Mouse (Mus musculus): Measurements from ENCODE around the gene Dennd1a. TPM values are rescaled to one million over a fixed set of nuclear protein-coding genes. Genes with fewer than 3 reads are reported as not detected.

Dennd1a gene
- total and polyA plus RNA-seq, 2 experiments: 13.0 to 14.5 TPM

DNA sequence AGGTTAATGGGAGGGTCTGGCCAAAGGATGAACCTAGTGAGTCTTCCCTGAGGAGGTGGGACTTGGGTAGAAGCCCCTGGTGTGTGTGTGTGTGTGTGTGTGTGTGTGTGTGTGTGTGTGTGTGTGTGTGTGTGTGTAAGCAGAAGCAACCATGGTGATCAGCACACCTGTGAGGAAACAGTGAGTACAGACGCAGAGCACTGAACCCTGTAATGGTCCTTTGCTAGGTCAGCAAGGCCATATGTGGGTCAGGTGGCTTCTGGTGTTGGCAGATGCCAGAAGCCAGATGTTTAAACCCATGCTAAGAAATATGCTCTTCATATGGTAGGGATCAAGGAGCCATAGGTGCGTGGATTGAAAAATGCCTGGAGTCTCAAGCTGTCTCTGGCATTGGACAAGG, 522.7 kb downstream of the Dennd1a start:
- 96% methylated on average over 2 of the region's 2 CpGs for WGBS
- no peak overlapping the region for H3K27ac ChIP-seq (replicated peaks; ENCODE audit: insufficient read depth, low read depth, low read length)
- no peak for DNase-seq (ENCODE audit: extremely low read depth, low read depth, low spot score)
- no peak overlapping the region for H3K4me3 ChIP-seq (ENCODE audit: insufficient read depth, low read depth, low read length)
- H3K4me1 ChIP-seq (ENCODE audit: control insufficient read depth, insufficient read depth, low read length): no peaks in the 10 kb centered on the region
- no peak for TF ChIP-seq POLR2A (IDR thresholded peaks at IDR 0.05; ENCODE audit: extremely low read depth, insufficient read depth, low read length)
- H3K36me3 ChIP-seq (ENCODE audit: control insufficient read depth, insufficient read depth, low read length): no peaks in the 10 kb centered on the region
- H3K79me2 ChIP-seq (ENCODE audit: control insufficient read depth, insufficient read depth, low read length): no peaks in the 10 kb centered on the region
- H3K9ac ChIP-seq (ENCODE audit: low read depth, low read length): no peak overlapping the region
- no peaks in the 10 kb centered on the region for H3K27me3 ChIP-seq (ENCODE audit: control insufficient read depth, insufficient read depth, low read length)

DNA sequence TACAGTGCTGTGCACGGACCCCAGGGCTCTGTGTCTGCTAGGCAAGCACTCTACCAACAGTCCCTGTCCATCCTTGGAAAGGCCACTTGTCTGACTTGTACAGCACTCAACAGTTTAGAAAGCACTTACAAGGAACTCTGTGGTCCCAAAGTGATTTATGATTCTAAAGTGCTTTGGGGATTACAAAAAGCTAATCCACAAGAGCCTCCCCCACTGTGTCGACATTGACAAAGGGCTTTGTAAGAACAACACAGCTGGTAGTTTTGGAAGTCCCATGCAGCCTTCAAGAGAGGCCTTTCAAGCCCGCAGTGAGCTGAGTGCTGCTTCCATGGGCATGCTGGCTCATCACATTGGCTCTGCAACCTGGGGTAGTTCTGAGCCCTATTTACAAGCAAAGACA, 523.6 kb downstream of the Dennd1a start:
- no peak overlapping the region for H3K27ac ChIP-seq (replicated peaks; ENCODE audit: insufficient read depth, low read depth, low read length)
- no peak for DNase-seq (ENCODE audit: extremely low read depth, low read depth, low spot score)
- 73% methylated on average over 3 of the region's 3 CpGs for WGBS

DNA sequence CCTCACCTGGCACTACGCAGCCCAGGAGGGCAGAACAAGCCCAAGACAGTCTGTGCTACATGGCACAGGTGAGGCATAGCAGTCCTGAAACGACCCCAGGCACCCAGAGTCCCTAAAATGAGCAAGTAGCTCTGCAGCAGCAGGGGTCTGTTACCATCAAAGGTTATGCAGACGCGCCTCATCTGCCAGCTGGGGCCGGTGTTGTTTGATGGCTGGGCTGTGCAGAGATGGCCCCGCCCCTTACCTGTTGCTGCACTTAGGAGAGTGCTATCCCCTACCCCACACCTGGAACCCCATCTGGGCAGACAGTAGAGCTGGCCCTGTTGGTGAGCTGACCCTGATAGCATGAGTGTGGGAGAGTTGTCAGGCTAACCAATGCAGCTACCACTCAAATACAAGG, 526.6 kb downstream of the Dennd1a start:
- H3K79me2 ChIP-seq (ENCODE audit: control insufficient read depth, insufficient read depth, low read length): no peaks in the 10 kb centered on the region
- no peaks in the 10 kb centered on the region for H3K4me1 ChIP-seq (ENCODE audit: control insufficient read depth, insufficient read depth, low read length)
- 80% methylated on average over 6 of the region's 6 CpGs for WGBS
- no peaks in the 10 kb centered on the region for H3K27me3 ChIP-seq (ENCODE audit: control insufficient read depth, insufficient read depth, low read length)
- no peaks in the 10 kb centered on the region for H3K36me3 ChIP-seq (ENCODE audit: control insufficient read depth, insufficient read depth, low read length)
- H3K27ac ChIP-seq (replicated peaks; ENCODE audit: insufficient read depth, low read depth, low read length): no peak overlapping the region
- no peak overlapping the region for H3K4me3 ChIP-seq (ENCODE audit: insufficient read depth, low read depth, low read length)
- DNase-seq (ENCODE audit: extremely low read depth, low read depth, low spot score): no peak
- H3K9ac ChIP-seq (ENCODE audit: low read depth, low read length): no peak overlapping the region
- TF ChIP-seq CTCF (IDR thresholded peaks at IDR 0.05; ENCODE audit: low read depth, low read length): no peak
- no peak for TF ChIP-seq POLR2A (IDR thresholded peaks at IDR 0.05; ENCODE audit: extremely low read depth, insufficient read depth, low read length)

More for the DNA sequence above, 523.6 kb downstream of the Dennd1a start:
- Histone ChIP-seq H3K27me3 (ENCODE audit: control insufficient read depth, insufficient read depth, low read length) (no peaks in the 10 kb centered on the region), H3K4me1 (ENCODE audit: control insufficient read depth, insufficient read depth, low read length) (no peaks in the 10 kb centered on the region), H3K4me3 (ENCODE audit: insufficient read depth, low read depth, low read length) (no peak overlapping the region), H3K79me2 (ENCODE audit: control insufficient read depth, insufficient read depth, low read length) (no peaks in the 10 kb centered on the region), H3K36me3 (ENCODE audit: control insufficient read depth, insufficient read depth, low read length) (no peaks in the 10 kb centered on the region), H3K9ac (ENCODE audit: low read depth, low read length) (no peak overlapping the region)
- TF ChIP-seq POLR2A (IDR thresholded peaks at IDR 0.05; ENCODE audit: extremely low read depth, insufficient read depth, low read length) (no peak), CTCF (IDR thresholded peaks at IDR 0.05; ENCODE audit: low read depth, low read length) (no peak)

DNA sequence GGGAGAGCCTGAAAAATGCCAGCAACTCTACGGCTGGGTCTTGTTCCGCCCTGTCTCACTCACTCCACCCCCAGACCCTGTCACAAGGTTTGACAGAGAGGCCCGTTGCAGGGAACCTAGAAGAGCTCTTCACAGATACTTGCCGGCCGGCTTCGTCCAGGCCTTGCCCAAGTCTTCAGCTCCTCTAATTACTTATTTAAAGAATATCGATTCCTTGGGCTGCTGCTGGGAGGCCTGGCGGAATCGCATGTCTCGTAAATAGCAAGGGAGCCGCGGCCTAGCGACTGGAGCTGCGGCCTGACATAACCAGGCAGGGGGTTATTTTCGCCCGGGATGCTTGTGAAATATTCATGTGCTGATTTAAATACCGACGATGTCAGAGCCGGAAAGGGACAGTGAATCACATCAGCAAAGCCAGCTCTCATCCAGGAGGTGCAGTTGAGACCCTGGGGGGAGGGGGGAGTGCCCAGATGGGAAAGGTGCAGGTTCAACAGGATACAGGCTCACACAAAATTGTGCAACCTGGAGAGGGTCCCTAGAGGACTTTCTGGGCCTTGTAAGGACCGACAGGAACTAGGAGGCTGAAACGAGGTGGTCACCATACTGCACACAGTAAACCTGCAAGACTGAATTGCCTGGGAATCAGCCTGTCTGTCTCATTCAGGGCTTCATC, 528.7 kb downstream of the Dennd1a start:
- DNase-seq (ENCODE audit: extremely low read depth, low read depth, low spot score): no peak
- H3K27ac ChIP-seq (replicated peaks; ENCODE audit: insufficient read depth, low read depth, low read length): no peak overlapping the region

DNA sequence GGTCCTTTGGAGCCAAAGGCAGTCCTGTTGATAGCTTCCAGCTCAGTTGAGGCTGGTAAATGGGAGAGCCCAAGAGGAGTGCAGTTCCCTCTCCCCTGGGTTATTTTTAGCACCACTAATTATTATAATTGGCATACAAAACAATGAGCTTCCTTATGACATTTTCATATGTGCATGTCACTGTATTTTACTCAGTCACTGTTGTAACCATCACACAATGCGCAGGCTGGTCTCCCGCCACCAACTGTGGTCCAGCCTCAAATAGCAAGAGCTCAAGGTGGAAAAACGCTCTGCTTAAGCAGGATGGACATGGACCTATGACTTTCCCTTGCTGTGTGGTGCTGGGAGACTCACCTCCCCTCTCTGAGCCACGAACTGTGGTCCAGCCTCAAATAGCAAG, 529.4 kb downstream of the Dennd1a start:
- no peak for DNase-seq (ENCODE audit: extremely low read depth, low read depth, low spot score)
- no peak overlapping the region for H3K9ac ChIP-seq (ENCODE audit: low read depth, low read length)
- no peaks in the 10 kb centered on the region for H3K27me3 ChIP-seq (ENCODE audit: control insufficient read depth, insufficient read depth, low read length)
- no peaks in the 10 kb centered on the region for H3K79me2 ChIP-seq (ENCODE audit: control insufficient read depth, insufficient read depth, low read length)
- TF ChIP-seq POLR2A (IDR thresholded peaks at IDR 0.05; ENCODE audit: extremely low read depth, insufficient read depth, low read length) (no peak), CTCF (IDR thresholded peaks at IDR 0.05; ENCODE audit: low read depth, low read length) (no peak)
- H3K36me3 ChIP-seq (ENCODE audit: control insufficient read depth, insufficient read depth, low read length): no peaks in the 10 kb centered on the region
- no peak overlapping the region for H3K4me3 ChIP-seq (ENCODE audit: insufficient read depth, low read depth, low read length)
- 91% methylated on average over 4 of the region's 4 CpGs for WGBS
- no peaks in the 10 kb centered on the region for H3K4me1 ChIP-seq (ENCODE audit: control insufficient read depth, insufficient read depth, low read length)
- H3K27ac ChIP-seq (replicated peaks; ENCODE audit: insufficient read depth, low read depth, low read length): no peak overlapping the region

More for the DNA sequence above, 528.7 kb downstream of the Dennd1a start:
- Histone ChIP-seq H3K27me3 (ENCODE audit: control insufficient read depth, insufficient read depth, low read length) (no peaks in the 10 kb centered on the region), H3K79me2 (ENCODE audit: control insufficient read depth, insufficient read depth, low read length) (no peaks in the 10 kb centered on the region), H3K4me3 (ENCODE audit: insufficient read depth, low read depth, low read length) (no peak overlapping the region), H3K4me1 (ENCODE audit: control insufficient read depth, insufficient read depth, low read length) (no peaks in the 10 kb centered on the region), H3K9ac (ENCODE audit: low read depth, low read length) (no peak overlapping the region), H3K36me3 (ENCODE audit: control insufficient read depth, insufficient read depth, low read length) (no peaks in the 10 kb centered on the region)
- WGBS: 60% methylated on average over 21 of the region's 21 CpGs
- no peak for TF ChIP-seq POLR2A (IDR thresholded peaks at IDR 0.05; ENCODE audit: extremely low read depth, insufficient read depth, low read length)

DNA sequence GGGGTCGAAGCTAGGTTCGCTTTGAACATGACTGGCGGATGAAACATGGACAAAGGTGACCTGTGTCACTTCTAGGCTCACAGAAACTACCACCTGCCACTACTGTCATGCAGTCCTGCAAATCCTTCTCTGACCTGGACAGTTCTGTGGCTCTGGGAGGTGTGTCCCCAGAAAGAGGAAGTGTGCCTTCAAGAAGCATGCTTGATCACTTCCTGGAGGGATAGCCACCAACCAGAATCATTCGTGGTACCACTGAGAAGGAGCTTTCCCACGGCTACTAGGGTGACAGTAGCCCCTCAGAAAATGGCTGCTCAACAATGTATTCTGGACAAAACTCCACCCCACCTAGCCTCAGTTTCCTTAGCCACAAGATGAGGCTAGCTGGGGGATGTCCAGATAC, 530.2 kb downstream of the Dennd1a start:
- 80% methylated on average over 5 of the region's 5 CpGs for WGBS
- no peak for DNase-seq (ENCODE audit: extremely low read depth, low read depth, low spot score)
- no peak overlapping the region for H3K9ac ChIP-seq (ENCODE audit: low read depth, low read length)
- no peak overlapping the region for H3K4me3 ChIP-seq (ENCODE audit: insufficient read depth, low read depth, low read length)
- H3K79me2 ChIP-seq (ENCODE audit: control insufficient read depth, insufficient read depth, low read length): no peaks in the 10 kb centered on the region
- H3K36me3 ChIP-seq (ENCODE audit: control insufficient read depth, insufficient read depth, low read length): no peaks in the 10 kb centered on the region
- TF ChIP-seq CTCF (IDR thresholded peaks at IDR 0.05; ENCODE audit: low read depth, low read length) (no peak), POLR2A (IDR thresholded peaks at IDR 0.05; ENCODE audit: extremely low read depth, insufficient read depth, low read length) (no peak)
- H3K27ac ChIP-seq (replicated peaks; ENCODE audit: insufficient read depth, low read depth, low read length): no peak overlapping the region
- no peaks in the 10 kb centered on the region for H3K4me1 ChIP-seq (ENCODE audit: control insufficient read depth, insufficient read depth, low read length)
- no peaks in the 10 kb centered on the region for H3K27me3 ChIP-seq (ENCODE audit: control insufficient read depth, insufficient read depth, low read length)

All from liver, adult 2 months (tissue).